ENCODE assay signal across 14 mouse cellular contexts in genomic region chr4:117473291-117473984, GRCm38 (mm10). TPM values are rescaled to one million over a fixed set of nuclear protein-coding genes. Genes with fewer than 3 reads are reported as not detected.
DNase-seq lines count a peak whose midpoint lies in the region; ATAC-seq and TF ChIP-seq lines count a peak whose summit lies in the region.
"Had no signal": no experiment of that assay in that cellular context is flagged by ENCODE, and none has a peak within 500 bp of the region (broad histone marks: within the 10 kb centered on the region; RNA-seq: fewer than 3 reads in every experiment).

No protein-coding gene starts in this region.

- H3K4me1 ChIP-seq in heart, embryonic 15.5 days (replicated peaks): peaks cover 22% of the 10 kb centered on the region
- peaks cover 11% of the 10 kb centered on the region for H3K4me1 ChIP-seq in brown adipose tissue, adult 24 weeks (ENCODE audit: control insufficient read depth, insufficient read depth, insufficient read length, low read length)
- H3K4me1 ChIP-seq in liver, embryonic 14.5 days (replicated peaks; ENCODE audit: control insufficient read depth in 2 of 2, insufficient read depth in 2 of 2, low read length in 1 of 2): peaks cover 52 to 60% of the 10 kb centered on the region in 2 experiments

- H3K4me3 ChIP-seq in heart, embryonic 15.5 days: no peak overlapping the region
- H3K4me3 ChIP-seq in brown adipose tissue, adult 24 weeks (ENCODE audit: insufficient read depth, low read depth, low read length): peak overlapping the region; percentile 20; the same call in 1 of the 2 replicates
- peak overlapping the region; percentile 64 to 73 for H3K4me3 ChIP-seq in liver, embryonic 14.5 days (ENCODE audit: insufficient read depth in 1 of 2, low read depth in 2 of 2, low read length in 2 of 2)
- H3K4me3 ChIP-seq: hindbrain, embryonic 10.5 days had no signal

- H3K36me3 ChIP-seq in heart, embryonic 15.5 days: no peaks in the 10 kb centered on the region
- no peaks in the 10 kb centered on the region for H3K36me3 ChIP-seq in liver, embryonic 14.5 days (replicated peaks; ENCODE audit: control insufficient read depth, insufficient read depth, low read depth)

- no peak overlapping the region for H3K27ac ChIP-seq in heart, embryonic 15.5 days
- H3K27ac ChIP-seq in brown adipose tissue, adult 24 weeks (replicated peaks; ENCODE audit: low read depth, low read length): no peak overlapping the region
- H3K27ac ChIP-seq in liver, embryonic 14.5 days: peak overlapping the region; percentile 94
- H3K27ac ChIP-seq: hindbrain, embryonic 10.5 days had no signal

- no peak overlapping the region for H3K9ac ChIP-seq in heart, embryonic 15.5 days
- H3K9ac ChIP-seq in liver, embryonic 14.5 days (replicated peaks): peak overlapping the region; percentile 76

- no peak for ATAC-seq in heart, embryonic 15.5 days (replicated peaks; ENCODE audit: insufficient number of reproducible peaks, insufficient read depth, low FRiP score, low read depth)
- peak; percentile 71 for ATAC-seq in liver, embryonic 14.5 days (ENCODE audit: insufficient read depth)

- no peak for DNase-seq in heart, adult 9 months (ENCODE audit: low spot score in 2 of 2)
- peak; percentile 90 for DNase-seq in 416B (ENCODE audit: low read depth)
- no peak for DNase-seq in liver, embryonic 14.5 days (ENCODE audit: low read depth in 3 of 3, low spot score in 3 of 3)
- DNase-seq in urinary bladder, adult 18-20 months (ENCODE audit: low spot score in 2 of 2): no peak
- no peak for DNase-seq in gastrocnemius, postnatal 25 days
- no peak for DNase-seq in frontal cortex, postnatal 25 days (ENCODE audit: low spot score in 2 of 2)
- DNase-seq: cerebellum, postnatal 25 days; kidney, adult 8-10 months; layer of hippocampus, adult 9-11 months; midbrain, embryonic 14.5 days; thymus, postnatal 4 days had no signal

- H3K27me3 ChIP-seq in heart, embryonic 15.5 days: peaks cover 11% of the 10 kb centered on the region
- H3K27me3 ChIP-seq in liver, embryonic 14.5 days (ENCODE audit: control insufficient read depth, insufficient read depth, low read length): no peaks in the 10 kb centered on the region

- TF ChIP-seq EP300 in liver, embryonic 14.5 days (IDR thresholded peaks at IDR 0.05; ENCODE audit: low read depth): no peak

- WGBS in heart, embryonic 15.5 days: 50% methylated on average over 14 of the region's 14 CpGs
- WGBS in liver, embryonic 14.5 days (ENCODE audit: insufficient replicate concordance): 4% methylated on average over 14 of the region's 14 CpGs

- H3K4me2 ChIP-seq in heart, embryonic 15.5 days: peak overlapping the region; percentile 6; the same call in 1 of the 2 replicates
- H3K4me2 ChIP-seq in liver, embryonic 14.5 days (ENCODE audit: low read depth): peak overlapping the region; percentile 97

- no peak for TF ChIP-seq CTCF in liver, embryonic 14.5 days (IDR thresholded peaks at IDR 0.05; ENCODE audit: low read depth)

- H3K9me3 ChIP-seq in heart, embryonic 15.5 days (replicated peaks): no peaks in the 10 kb centered on the region
- no peaks in the 10 kb centered on the region for H3K9me3 ChIP-seq in liver, embryonic 14.5 days (ENCODE audit: control insufficient read depth, low read length)
- H3K9me3 ChIP-seq: hindbrain, embryonic 10.5 days had no signal

RNA-seq across cellular contexts. Expression of gene Rnf220, which starts 23.4 kb away (rescaled TPM):
- 34.1 and 51.6 TPM in 2 replicates for polyA plus RNA-seq in heart, embryonic 15.5 days (2015; fragmentation: Nextera tagmentation; extraction: Ambion mirVana)
- polyA plus RNA-seq in brown adipose tissue, adult 24 weeks (2012; ENCODE audit: insufficient read depth, insufficient read length, missing spikeins): 17.7 and 26.1 TPM in 2 replicates
- 29.0 and 29.1 TPM in 2 replicates for polyA plus RNA-seq in liver, embryonic 14.5 days (2012; rRNA removed)
- polyA plus RNA-seq in liver, embryonic 14.5 days (2014; fragmentation: Nextera tagmentation; extraction: Ambion mirVana): 17.9 and 23.2 TPM in 2 replicates
- total RNA-seq in gastrocnemius, postnatal 25 days (2021): 10 to 100 TPM; 48.0 to 49.1 TPM
